ENCODE assay signal across 7 mouse cellular contexts in the genomic region with DNA sequence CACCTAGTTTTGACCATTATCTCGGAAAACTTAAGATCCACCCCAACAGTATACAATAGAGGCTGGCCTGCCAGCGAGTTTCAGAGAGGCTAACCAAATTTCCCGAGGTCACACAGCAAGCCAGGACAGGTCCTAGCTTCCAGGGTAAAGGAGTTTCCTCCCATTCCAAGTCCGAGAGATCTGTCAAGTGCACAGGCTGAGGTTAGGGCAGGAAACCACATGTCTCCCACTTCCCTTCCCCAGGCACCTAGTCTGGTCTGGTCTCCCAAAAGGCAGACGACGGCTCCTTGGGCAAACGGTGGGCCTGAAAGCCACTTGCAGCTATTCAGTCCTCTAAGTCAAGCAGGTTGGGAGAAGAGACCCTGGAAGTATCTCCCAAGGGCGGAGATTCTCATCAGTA. TPM values are rescaled to one million over a fixed set of nuclear protein-coding genes. Genes with fewer than 3 reads are reported as not detected.
DNase-seq lines count a peak whose midpoint lies in the region; ATAC-seq and TF ChIP-seq lines count a peak whose summit lies in the region.

No protein-coding gene starts in this region.

- no peaks in the 10 kb centered on the region for H3K9me3 ChIP-seq in embryonic facial prominence, embryonic 14.5 days (ENCODE audit: control insufficient read depth, low read length)
- H3K9me3 ChIP-seq in heart, embryonic 10.5 days: no peaks in the 10 kb centered on the region
- H3K9me3 ChIP-seq in kidney, postnatal 0 days (replicated peaks; ENCODE audit: low read length): no peaks in the 10 kb centered on the region
- H3K9me3 ChIP-seq in midbrain, embryonic 15.5 days: no peaks in the 10 kb centered on the region

- ATAC-seq in embryonic facial prominence, embryonic 14.5 days (ENCODE audit: low read depth): no peak
- ATAC-seq in kidney, postnatal 0 days (replicated peaks; ENCODE audit: low FRiP score, low read depth): no peak
- no peak for ATAC-seq in midbrain, embryonic 15.5 days (replicated peaks)
- ATAC-seq in erythroid progenitor cell, adult 5-6 weeks (replicated peaks; ENCODE audit: low FRiP score, poor library complexity, severe bottlenecking): no peak

- H3K27me3 ChIP-seq in embryonic facial prominence, embryonic 14.5 days (replicated peaks; ENCODE audit: control insufficient read depth, insufficient read depth, low read length): no peaks in the 10 kb centered on the region
- H3K27me3 ChIP-seq in heart, embryonic 10.5 days (ENCODE audit: insufficient read depth, poor library complexity, severe bottlenecking): no peaks in the 10 kb centered on the region
- H3K27me3 ChIP-seq in kidney, postnatal 0 days (ENCODE audit: insufficient read depth, low read length): no peaks in the 10 kb centered on the region
- H3K27me3 ChIP-seq in midbrain, embryonic 15.5 days (replicated peaks): no peaks in the 10 kb centered on the region

- 0 out of 2 replicates have a peak, but pooled peaks cover 4% of the 10 kb centered on the region for H3K36me3 ChIP-seq in embryonic facial prominence, embryonic 14.5 days (ENCODE audit: control insufficient read depth, insufficient read depth, low read length)
- peaks cover 20% of the 10 kb centered on the region for H3K36me3 ChIP-seq in heart, embryonic 10.5 days
- no peaks in the 10 kb centered on the region for H3K36me3 ChIP-seq in kidney, postnatal 0 days (ENCODE audit: insufficient read depth, low read length)
- H3K36me3 ChIP-seq in midbrain, embryonic 15.5 days (replicated peaks): no peaks in the 10 kb centered on the region

- no peak for TF ChIP-seq CTCF in kidney, postnatal 0 days (IDR thresholded peaks at IDR 0.05; ENCODE audit: low read depth)

- peak overlapping the region; percentile 76 for H3K4me2 ChIP-seq in embryonic facial prominence, embryonic 14.5 days (ENCODE audit: low read depth, low read length)
- H3K4me2 ChIP-seq in kidney, postnatal 0 days (ENCODE audit: low read length): peak overlapping the region; percentile 61
- H3K4me2 ChIP-seq in midbrain, embryonic 15.5 days: peak overlapping the region; percentile 75

- WGBS in embryonic facial prominence, embryonic 14.5 days: 30% methylated on average over 8 of the region's 8 CpGs
- WGBS in heart, embryonic 10.5 days: 48% methylated on average over 8 of the region's 8 CpGs
- WGBS in kidney, postnatal 0 days: 26% methylated on average over 8 of the region's 8 CpGs
- 64% methylated on average over 8 of the region's 8 CpGs for WGBS in midbrain, embryonic 15.5 days

- peak overlapping the region; percentile 83 for H3K4me3 ChIP-seq in embryonic facial prominence, embryonic 14.5 days (ENCODE audit: low read depth, low read length)
- peak overlapping the region; percentile 89 for H3K4me3 ChIP-seq in heart, embryonic 10.5 days
- peak overlapping the region; percentile 79 for H3K4me3 ChIP-seq in kidney, postnatal 0 days (replicated peaks; ENCODE audit: low read depth, low read length)
- H3K4me3 ChIP-seq in midbrain, embryonic 15.5 days: peak overlapping the region; percentile 76

- H3K9ac ChIP-seq in embryonic facial prominence, embryonic 14.5 days (ENCODE audit: low read depth, low read length): peak overlapping the region; percentile 83
- H3K9ac ChIP-seq in kidney, postnatal 0 days (ENCODE audit: low read depth, low read length): peak overlapping the region; percentile 80; the same call in 1 of the 2 replicates
- H3K9ac ChIP-seq in midbrain, embryonic 15.5 days: no peak overlapping the region

- peak overlapping the region; percentile 30 for H3K27ac ChIP-seq in embryonic facial prominence, embryonic 14.5 days (replicated peaks; ENCODE audit: low read depth, low read length)
- peak overlapping the region; percentile 95 for H3K27ac ChIP-seq in heart, embryonic 10.5 days
- peak overlapping the region; percentile 90 for H3K27ac ChIP-seq in kidney, postnatal 0 days
- no peak overlapping the region for H3K27ac ChIP-seq in midbrain, embryonic 15.5 days

- DNase-seq in embryonic facial prominence, embryonic 14.5 days (ENCODE audit: low spot score): no peak
- DNase-seq in heart, embryonic 10.5 days (ENCODE audit: low spot score): no peak
- DNase-seq in kidney, postnatal 0 days (ENCODE audit: low spot score): no peak
- no peak for DNase-seq in adipocyte (ENCODE audit: low spot score)
- DNase-seq in natural killer cell, adult 2 months (ENCODE audit: low spot score in 2 of 2): no peak

- peaks cover 21% of the 10 kb centered on the region for H3K4me1 ChIP-seq in embryonic facial prominence, embryonic 14.5 days (ENCODE audit: control insufficient read depth, insufficient read depth, low read length)
- peaks cover 48% of the 10 kb centered on the region for H3K4me1 ChIP-seq in heart, embryonic 10.5 days
- H3K4me1 ChIP-seq in kidney, postnatal 0 days (replicated peaks; ENCODE audit: insufficient read depth, low read length): peaks cover 28% of the 10 kb centered on the region
- peaks cover 35% of the 10 kb centered on the region for H3K4me1 ChIP-seq in midbrain, embryonic 15.5 days

RNA-seq across cellular contexts. Expression of gene Rilpl1, which starts 1.5 kb away (rescaled TPM):
- 27.0 and 29.6 TPM in 2 replicates for polyA plus RNA-seq in embryonic facial prominence, embryonic 14.5 days (2014; fragmentation: Nextera tagmentation; extraction: Ambion mirVana)
- 22.7 and 25.5 TPM in 2 replicates for polyA plus RNA-seq in heart, embryonic 10.5 days (2016; fragmentation: Nextera tagmentation; extraction: Ambion mirVana)
- polyA plus RNA-seq in kidney, postnatal 0 days (2015; fragmentation: Nextera tagmentation; extraction: Ambion mirVana): 24.2 and 27.2 TPM in 2 replicates
- polyA plus RNA-seq in midbrain, embryonic 15.5 days (2015; fragmentation: Nextera tagmentation; extraction: Ambion mirVana): 11.8 and 14.3 TPM in 2 replicates
- not detected in 2 replicates for total RNA-seq in erythroid progenitor cell, adult 5-6 weeks (2015; ENCODE audit: low replicate concordance)
- total RNA-seq in erythroid progenitor cell, adult 5-6 weeks (2017; ENCODE audit: low replicate concordance): not detected in 2 replicates

RNA-seq across cellular contexts. Expression of gene Tmed2, which starts 10.8 kb away (rescaled TPM):
- polyA plus RNA-seq in embryonic facial prominence, embryonic 14.5 days (2014; fragmentation: Nextera tagmentation; extraction: Ambion mirVana): 612 and 629 TPM in 2 replicates
- polyA plus RNA-seq in heart, embryonic 10.5 days (2016; fragmentation: Nextera tagmentation; extraction: Ambion mirVana): 523 and 570 TPM in 2 replicates
- 561 and 572 TPM in 2 replicates for polyA plus RNA-seq in kidney, postnatal 0 days (2015; fragmentation: Nextera tagmentation; extraction: Ambion mirVana)
- 321 and 332 TPM in 2 replicates for polyA plus RNA-seq in midbrain, embryonic 15.5 days (2015; fragmentation: Nextera tagmentation; extraction: Ambion mirVana)
- 454 and 638 TPM in 2 replicates for total RNA-seq in erythroid progenitor cell, adult 5-6 weeks (2015; ENCODE audit: low replicate concordance)
- total RNA-seq in erythroid progenitor cell, adult 5-6 weeks (2017; ENCODE audit: low replicate concordance): 524 and 584 TPM in 2 replicates

RNA-seq across cellular contexts. Expression of gene Ddx55, which starts 23.0 kb away (rescaled TPM):
- 8.5 and 10.6 TPM in 2 replicates for polyA plus RNA-seq in embryonic facial prominence, embryonic 14.5 days (2014; fragmentation: Nextera tagmentation; extraction: Ambion mirVana)
- polyA plus RNA-seq in heart, embryonic 10.5 days (2016; fragmentation: Nextera tagmentation; extraction: Ambion mirVana): 11.4 and 13.0 TPM in 2 replicates
- 7.5 and 8.3 TPM in 2 replicates for polyA plus RNA-seq in kidney, postnatal 0 days (2015; fragmentation: Nextera tagmentation; extraction: Ambion mirVana)
- polyA plus RNA-seq in midbrain, embryonic 15.5 days (2015; fragmentation: Nextera tagmentation; extraction: Ambion mirVana): 26.7 and 30.5 TPM in 2 replicates
- 5.8 and 9.6 TPM in 2 replicates for total RNA-seq in erythroid progenitor cell, adult 5-6 weeks (2015; ENCODE audit: low replicate concordance)
- 5.0 and 10.5 TPM in 2 replicates for total RNA-seq in erythroid progenitor cell, adult 5-6 weeks (2017; ENCODE audit: low replicate concordance)

RNA-seq across cellular contexts. Expression of gene Snrnp35, which starts 46.8 kb away (rescaled TPM):
- 11.0 and 11.4 TPM in 2 replicates for polyA plus RNA-seq in embryonic facial prominence, embryonic 14.5 days (2014; fragmentation: Nextera tagmentation; extraction: Ambion mirVana)
- 25.5 and 26.8 TPM in 2 replicates for polyA plus RNA-seq in heart, embryonic 10.5 days (2016; fragmentation: Nextera tagmentation; extraction: Ambion mirVana)
- 17.1 and 21.3 TPM in 2 replicates for polyA plus RNA-seq in kidney, postnatal 0 days (2015; fragmentation: Nextera tagmentation; extraction: Ambion mirVana)
- polyA plus RNA-seq in midbrain, embryonic 15.5 days (2015; fragmentation: Nextera tagmentation; extraction: Ambion mirVana): 18.9 and 19.1 TPM in 2 replicates
- total RNA-seq in erythroid progenitor cell, adult 5-6 weeks (2015; ENCODE audit: low replicate concordance): 1.7 and 7.9 TPM in 2 replicates
- total RNA-seq in erythroid progenitor cell, adult 5-6 weeks (2017; ENCODE audit: low replicate concordance): 9.0 TPM in 1 of 2 replicates, not detected in the other

RNA-seq across cellular contexts. Expression of gene Eif2b1, which starts 49.2 kb away (rescaled TPM):
- polyA plus RNA-seq in embryonic facial prominence, embryonic 14.5 days (2014; fragmentation: Nextera tagmentation; extraction: Ambion mirVana): 74.6 and 74.9 TPM in 2 replicates
- polyA plus RNA-seq in heart, embryonic 10.5 days (2016; fragmentation: Nextera tagmentation; extraction: Ambion mirVana): 73.6 and 88.1 TPM in 2 replicates
- 64.4 and 66.0 TPM in 2 replicates for polyA plus RNA-seq in kidney, postnatal 0 days (2015; fragmentation: Nextera tagmentation; extraction: Ambion mirVana)
- 62.6 and 63.4 TPM in 2 replicates for polyA plus RNA-seq in midbrain, embryonic 15.5 days (2015; fragmentation: Nextera tagmentation; extraction: Ambion mirVana)
- 17.7 and 21.0 TPM in 2 replicates for total RNA-seq in erythroid progenitor cell, adult 5-6 weeks (2015; ENCODE audit: low replicate concordance)
- total RNA-seq in erythroid progenitor cell, adult 5-6 weeks (2017; ENCODE audit: low replicate concordance): 7.8 and 15.2 TPM in 2 replicates
